Mouse (Mus musculus): ENCODE results near the gene Sox12. TPM values are rescaled to one million over a fixed set of nuclear protein-coding genes. Genes with fewer than 3 reads are reported as not detected.

Gene Sox12
- total RNA-seq, 2 experiments from 2014 or later = 1.1 to 1.7 TPM

GRCm38 (mm10) chr2:152406126-152406525 is 8.3 kb upstream of the Sox12 start:
- DNase-seq = peak; percentile 95

- no peak for DNase-seq
These were observed 1.3 kb upstream of the Sox12 start for GRCm38 (mm10) chr2:152399122-152399542.

- peak; percentile 91 for DNase-seq
These were observed 828 bp upstream of the Sox12 start for GRCm38 (mm10) chr2:152398691-152399090.

GRCm38 (mm10) chr2:152397004-152397589 is 766 bp downstream of the Sox12 start:
- DNase-seq = peak; percentile 85

- DNase-seq = peak; percentile 84
These were observed 1.5 kb downstream of the Sox12 start for GRCm38 (mm10) chr2:152396110-152397003.

- no peak for DNase-seq
These were observed 2.5 kb downstream of the Sox12 start for GRCm38 (mm10) chr2:152395271-152395920.

- no peak for DNase-seq
These were observed 4.4 kb downstream of the Sox12 start for GRCm38 (mm10) chr2:152393225-152394017.

- DNase-seq = no peak
These were observed 5.1 kb downstream of the Sox12 start for GRCm38 (mm10) chr2:152392786-152393185.

GRCm38 (mm10) chr2:152384191-152384590 is 13.7 kb downstream of the Sox12 start:
- DNase-seq = no peak

- no peak for DNase-seq
These were observed 21.5 kb downstream of the Sox12 start, which contains the start of gene Nrsn2 for GRCm38 (mm10) chr2:152376345-152376741. TSS of gene Nrsn2 (minus strand) at chr2:152376638.

- no peak for DNase-seq
These were observed 22.1 kb downstream of the Sox12 start for GRCm38 (mm10) chr2:152375652-152376344.

- no peak for DNase-seq
These were observed 24.3 kb downstream of the Sox12 start for GRCm38 (mm10) chr2:152373547-152373946.

GRCm38 (mm10) chr2:152372661-152373060 is 25.2 kb downstream of the Sox12 start:
- no peak for DNase-seq

GRCm38 (mm10) chr2:152372104-152372503 is 25.8 kb downstream of the Sox12 start:
- no peak for DNase-seq

- peak; percentile 28 for DNase-seq
These were observed 29.2 kb downstream of the Sox12 start for GRCm38 (mm10) chr2:152368532-152369140.

GRCm38 (mm10) chr2:152367917-152368316 is 29.9 kb downstream of the Sox12 start:
- no peak for DNase-seq

GRCm38 (mm10) chr2:152363245-152364147 is 34.4 kb downstream of the Sox12 start:
- peak; percentile 55 for DNase-seq

GRCm38 (mm10) chr2:152361193-152361592 is 36.7 kb downstream of the Sox12 start:
- DNase-seq = no peak

GRCm38 (mm10) chr2:152360271-152360775 is 37.5 kb downstream of the Sox12 start:
- peak; percentile 76 for DNase-seq

- DNase-seq = no peak
These were observed 38.2 kb downstream of the Sox12 start for GRCm38 (mm10) chr2:152359616-152360015.

Measured in gastrocnemius, postnatal 25 days (tissue).